Comparison of ENCODE assay signal across 8 mouse cellular contexts in genomic region chr14:80901346-80901745, GRCm38 (mm10).
DNase-seq lines count a peak whose midpoint lies in the region; ATAC-seq and TF ChIP-seq lines count a peak whose summit lies in the region.

No protein-coding gene starts in this region.

- WGBS in hindbrain, embryonic 10.5 days: 72% methylated on average over 10 of the region's 10 CpGs
- WGBS in hindbrain, embryonic 11.5 days: 73% methylated on average over 10 of the region's 10 CpGs
- WGBS in lung, adult 2 months: 72% methylated on average over 10 of the region's 10 CpGs

- no peak for ATAC-seq in hindbrain, embryonic 11.5 days (ENCODE audit: low FRiP score)
- no peak for ATAC-seq in monocyte, adult 5-6 weeks (replicated peaks; ENCODE audit: insufficient number of reproducible peaks, low FRiP score, low TSS enrichment, poor library complexity, severe bottlenecking)

- no peak overlapping the region for H3K4me2 ChIP-seq in hindbrain, embryonic 11.5 days (replicated peaks; ENCODE audit: low read depth, low read length)

- no peak overlapping the region for H3K9ac ChIP-seq in hindbrain, embryonic 11.5 days (ENCODE audit: low read depth, low read length)

- TF ChIP-seq POLR2A in lung, adult 2 months (IDR thresholded peaks at IDR 0.05; ENCODE audit: borderline replicate concordance, extremely low read depth, low read depth, low read length): no peak

- H3K27me3 ChIP-seq in hindbrain, embryonic 10.5 days (ENCODE audit: insufficient read depth, poor library complexity, severe bottlenecking): no peaks in the 10 kb centered on the region
- no peaks in the 10 kb centered on the region for H3K27me3 ChIP-seq in hindbrain, embryonic 11.5 days (ENCODE audit: control insufficient read depth, insufficient read depth, low read length)

- H3K4me3 ChIP-seq in hindbrain, embryonic 10.5 days: no peak overlapping the region
- no peak overlapping the region for H3K4me3 ChIP-seq in hindbrain, embryonic 11.5 days (ENCODE audit: low read depth, low read length)
- H3K4me3 ChIP-seq in lung, adult 2 months (replicated peaks; ENCODE audit: extremely low read depth, low read depth, low read length): no peak overlapping the region

- 0 out of 2 replicates have a peak overlapping the region, but pooled peaks have one; percentile 50 for H3K27ac ChIP-seq in hindbrain, embryonic 10.5 days
- no peak overlapping the region for H3K27ac ChIP-seq in hindbrain, embryonic 11.5 days (ENCODE audit: low read depth, low read length)

- DNase-seq in hindbrain, embryonic 10.5 days (ENCODE audit: low spot score): no peak
- no peak for DNase-seq in hindbrain, embryonic 11.5 days (ENCODE audit: low spot score)
- DNase-seq in forelimb bud, embryonic 11.5 days (ENCODE audit: low read depth, low spot score): peak; percentile 2
- peak; percentile 75 to 79 for DNase-seq in layer of hippocampus, postnatal 36 days
- DNase-seq in right cerebral cortex, adult 18-20 months: peak; percentile 21
- DNase-seq in lung, adult 2 months: no peak
- no peak for DNase-seq in urinary bladder, adult 2 months (ENCODE audit: low spot score)

- no peaks in the 10 kb centered on the region for H3K36me3 ChIP-seq in hindbrain, embryonic 10.5 days
- no peaks in the 10 kb centered on the region for H3K36me3 ChIP-seq in hindbrain, embryonic 11.5 days (ENCODE audit: control insufficient read depth, insufficient read depth, low read length)

- H3K9me3 ChIP-seq in hindbrain, embryonic 10.5 days: no peaks in the 10 kb centered on the region
- H3K9me3 ChIP-seq in hindbrain, embryonic 11.5 days (ENCODE audit: control insufficient read depth, low read length): no peaks in the 10 kb centered on the region

- H3K4me1 ChIP-seq in hindbrain, embryonic 10.5 days (replicated peaks): no peaks in the 10 kb centered on the region
- no peaks in the 10 kb centered on the region for H3K4me1 ChIP-seq in hindbrain, embryonic 11.5 days (replicated peaks; ENCODE audit: control insufficient read depth, insufficient read depth, low read length)
- no peaks in the 10 kb centered on the region for H3K4me1 ChIP-seq in lung, adult 2 months (ENCODE audit: control insufficient read depth, insufficient read depth, low read length)

- no peak for TF ChIP-seq CTCF in lung, adult 2 months (IDR thresholded peaks at IDR 0.05; ENCODE audit: insufficient read depth, low read length)

Comparison
In these comparisons a context has a peak if more than half of its experiments do, and no peak if none do; other contexts are left out.
1. DNase-seq: peak in forelimb bud, embryonic 11.5 days (single experiment), layer of hippocampus, postnatal 36 days (2 of 2) and right cerebral cortex, adult 18-20 months (single experiment); none in hindbrain, embryonic 10.5 days (single experiment), hindbrain, embryonic 11.5 days (single experiment), lung, adult 2 months (single experiment) and urinary bladder, adult 2 months (single experiment).